Comparison of ENCODE assay signal across 26 mouse cellular contexts in the genomic region with DNA sequence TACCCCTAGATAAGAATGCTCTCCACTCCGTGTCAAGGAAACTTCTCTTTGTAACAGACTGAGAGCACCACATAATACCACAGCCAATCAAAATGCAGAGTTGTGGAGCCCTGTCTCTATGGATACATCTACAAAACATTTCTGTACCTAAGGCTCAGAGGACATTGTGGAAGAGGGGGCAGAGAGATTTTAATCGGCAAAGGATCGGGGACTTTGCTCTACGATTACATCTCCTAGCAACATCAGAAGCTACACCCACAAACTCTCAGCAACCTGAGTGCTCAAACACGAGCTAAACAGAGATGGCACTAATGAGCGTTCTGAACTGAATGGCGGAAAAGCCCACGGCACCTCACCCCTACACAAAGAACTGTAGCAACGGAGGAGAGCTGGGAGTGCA. TPM values are rescaled to one million over a fixed set of nuclear protein-coding genes. Genes with fewer than 3 reads are reported as not detected.
DNase-seq lines count a peak whose midpoint lies in the region; ATAC-seq and TF ChIP-seq lines count a peak whose summit lies in the region.
"Had no signal": no experiment of that assay in that cellular context is flagged by ENCODE, and none has a peak within 500 bp of the region (broad histone marks: within the 10 kb centered on the region; RNA-seq: fewer than 3 reads in every experiment).

No protein-coding gene starts in this region.

- H3K9ac ChIP-seq in heart, adult 2 months (ENCODE audit: low read depth, low read length): no peak overlapping the region
- H3K9ac ChIP-seq: embryonic facial prominence, embryonic 12.5 days; embryonic facial prominence, embryonic 15.5 days; forebrain, postnatal 0 days; heart, embryonic 12.5 days; heart, embryonic 15.5 days; hindbrain, embryonic 12.5 days; hindbrain, embryonic 15.5 days had no signal

- H3K27ac ChIP-seq in heart, adult 2 months: no peak overlapping the region
- H3K27ac ChIP-seq in thymus, adult 2 months (ENCODE audit: control insufficient read depth, insufficient read depth, low read length): no peak overlapping the region
- H3K27ac ChIP-seq: embryonic facial prominence, embryonic 12.5 days; embryonic facial prominence, embryonic 15.5 days; heart, embryonic 15.5 days; hindbrain, embryonic 12.5 days; hindbrain, embryonic 15.5 days had no signal

- TF ChIP-seq CTCF in heart, adult 2 months (IDR thresholded peaks at IDR 0.05): no peak
- no peak for TF ChIP-seq CTCF in thymus, adult 2 months (IDR thresholded peaks at IDR 0.05; ENCODE audit: borderline replicate concordance, control insufficient read depth, extremely low read depth, insufficient read depth, low read length, poor library complexity)

- no peak overlapping the region for H3K4me3 ChIP-seq in heart, adult 2 months
- H3K4me3 ChIP-seq in thymus, adult 2 months (ENCODE audit: control insufficient read depth, insufficient read depth, low read length): no peak overlapping the region
- H3K4me3 ChIP-seq: embryonic facial prominence, embryonic 12.5 days; embryonic facial prominence, embryonic 15.5 days; heart, embryonic 12.5 days; heart, embryonic 15.5 days; hindbrain, embryonic 12.5 days; hindbrain, embryonic 15.5 days had no signal

- no peaks in the 10 kb centered on the region for H3K36me3 ChIP-seq in heart, adult 2 months (ENCODE audit: control insufficient read depth, insufficient read depth, low read length)
- H3K36me3 ChIP-seq in thymus, adult 2 months (ENCODE audit: control insufficient read depth, insufficient read depth, low read length): no peaks in the 10 kb centered on the region
- H3K36me3 ChIP-seq: embryonic facial prominence, embryonic 12.5 days; embryonic facial prominence, embryonic 15.5 days; heart, embryonic 12.5 days; heart, embryonic 15.5 days; hindbrain, embryonic 12.5 days had no signal

- TF ChIP-seq EP300 in heart, adult 2 months (IDR thresholded peaks at IDR 0.05; ENCODE audit: insufficient read depth, low read depth, low read length): no peak

- intact Hi-C loops in heart, adult 2 months (cut with DNase I): no loop called here

- H3K79me2 ChIP-seq in heart, adult 2 months (replicated peaks; ENCODE audit: control insufficient read depth, insufficient read depth, low read length): no peaks in the 10 kb centered on the region

- WGBS in heart, adult 2 months: 89% methylated on average over 9 of the region's 9 CpGs
- 93% methylated on average over 9 of the region's 9 CpGs for WGBS in thymus, adult 2 months

- no peaks in the 10 kb centered on the region for H3K4me1 ChIP-seq in heart, adult 2 months (ENCODE audit: control insufficient read depth, insufficient read depth, low read length)
- peaks cover 16% of the 10 kb centered on the region for H3K4me1 ChIP-seq in thymus, adult 2 months (replicated peaks; ENCODE audit: control insufficient read depth, insufficient read depth, low read length)
- H3K4me1 ChIP-seq: embryonic facial prominence, embryonic 15.5 days had no signal

- H3K27me3 ChIP-seq in heart, adult 2 months (ENCODE audit: control insufficient read depth, insufficient read depth, low read length): no peaks in the 10 kb centered on the region
- no peaks in the 10 kb centered on the region for H3K27me3 ChIP-seq in thymus, adult 2 months (ENCODE audit: control insufficient read depth, insufficient read depth, low read length)
- H3K27me3 ChIP-seq: embryonic facial prominence, embryonic 12.5 days; embryonic facial prominence, embryonic 15.5 days; heart, embryonic 12.5 days; heart, embryonic 15.5 days; hindbrain, embryonic 12.5 days; hindbrain, embryonic 15.5 days had no signal

- ATAC-seq in CD4-positive, CD25-positive, alpha-beta regulatory T cell, adult 4 months: peak; percentile 29
- peak; percentile 12 for ATAC-seq in inflammation-experienced regulatory T-cells, adult 6 months
- no peak for ATAC-seq in cerebellum, adult (ENCODE audit: insufficient number of reproducible peaks, low FRiP score, low TSS enrichment)
- ATAC-seq: forebrain, embryonic 14.5 days; forebrain, postnatal 0 days had no signal

- TF ChIP-seq POLR2A in heart, adult 2 months (IDR thresholded peaks at IDR 0.05; ENCODE audit: insufficient read depth, low read depth, low read length): no peak
- TF ChIP-seq POLR2A in thymus, adult 2 months (IDR thresholded peaks at IDR 0.05; ENCODE audit: control insufficient read depth, extremely low read depth, insufficient read depth, low read length, poor library complexity): no peak

- peak; percentile 1 for DNase-seq in heart, postnatal 4 days
- no peak for DNase-seq in heart, adult 2 months
- no peak for DNase-seq in thymus, adult 2 months
- DNase-seq: adrenal gland, postnatal 10 days; adrenal gland, postnatal 36 days; B cell, adult 2 months; cerebellum, adult 11 months; cerebellum, adult 2 months; cerebellum, adult 9-11 months; cerebellum, postnatal 25 days; forebrain, postnatal 0 days; gastrocnemius, postnatal 25 days; heart, postnatal 10 days; heart, postnatal 36 days; kidney, adult 11 months; kidney, adult 8-10 months had no signal

RNA-seq across cellular contexts. Expression of gene Coro2a, which starts 30.3 kb away (rescaled TPM):
- total RNA-seq in heart, postnatal 4 days (2021): under 1 TPM; 0.25 to 0.48 TPM
- under 1 TPM; 0.39 to 0.43 TPM for total RNA-seq in heart, adult 2 months (2021)
- 0.64 and 2.1 TPM in 2 replicates for polyA plus RNA-seq in heart, adult 2 months (2012; rRNA removed)
- polyA plus RNA-seq in CD4-positive, CD25-positive, alpha-beta regulatory T cell, adult 4 months (2017; shearing (Covaris generic)): 100 to 1,000 TPM; 104 to 110 TPM
- polyA plus RNA-seq in inflammation-experienced regulatory T-cells, adult 6 months (2017; shearing (Covaris generic)): 100 to 1,000 TPM in 2 of 3 experiments, 10 to 100 TPM in 1; 81.9 to 140 (median 126) TPM
- 13.5 and 15.9 TPM in 2 replicates for polyA plus RNA-seq in thymus, adult 2 months (2012; rRNA removed)

RNA-seq across cellular contexts. Expression of gene Trim14, which starts 35.8 kb away (rescaled TPM):
- total RNA-seq in heart, postnatal 4 days (2021): 1 to 10 TPM in 1 of 2 experiments, under 1 TPM in 1; 0.76 to 1.3 TPM
- total RNA-seq in heart, adult 2 months (2021): 1 to 10 TPM; 2.5 to 2.9 TPM
- 1.5 and 2.1 TPM in 2 replicates for polyA plus RNA-seq in heart, adult 2 months (2012; rRNA removed)
- polyA plus RNA-seq in CD4-positive, CD25-positive, alpha-beta regulatory T cell, adult 4 months (2017; shearing (Covaris generic)): 10 to 100 TPM; 33.2 to 35.8 TPM
- polyA plus RNA-seq in inflammation-experienced regulatory T-cells, adult 6 months (2017; shearing (Covaris generic)): 10 to 100 TPM; 19.2 to 34.4 (median 32.0) TPM
- 27.3 and 38.2 TPM in 2 replicates for polyA plus RNA-seq in thymus, adult 2 months (2012; rRNA removed)
